Comparison of ENCODE assay signal across 8 mouse cellular contexts in genomic region chr16:45653934-45654332, GRCm38 (mm10). TPM values are rescaled to one million over a fixed set of nuclear protein-coding genes. Genes with fewer than 3 reads are reported as not detected.
A peak's percentile ranks its signal among the peaks of the same experiment; 100 is the strongest.
DNase-seq lines count a peak whose midpoint lies in the region; ATAC-seq and TF ChIP-seq lines count a peak whose summit lies in the region.

Gene BC016579 (minus strand): TSS chr16:45654068.

- no peak for TF ChIP-seq CTCF in left cerebral cortex, adult 2 months (IDR thresholded peaks at IDR 0.05)
- no peak for TF ChIP-seq CTCF in lung, postnatal 0 days (IDR thresholded peaks at IDR 0.05)
- no peak for TF ChIP-seq CTCF in small intestine, adult 2 months (IDR thresholded peaks at IDR 0.05; ENCODE audit: extremely low read depth, insufficient read length, insufficient replicate concordance, low read depth, low read length)

- H3K27me3 ChIP-seq in embryonic facial prominence, embryonic 14.5 days (replicated peaks; ENCODE audit: control insufficient read depth, insufficient read depth, low read length): peaks cover 13% of the 10 kb centered on the region
- 0 out of 2 replicates have a peak, but pooled peaks cover 4% of the 10 kb centered on the region for H3K27me3 ChIP-seq in kidney, embryonic 14.5 days (ENCODE audit: control insufficient read depth, insufficient read depth, low read length)
- no peaks in the 10 kb centered on the region for H3K27me3 ChIP-seq in lung, postnatal 0 days (replicated peaks; ENCODE audit: insufficient read depth, low read length)
- H3K27me3 ChIP-seq in small intestine, adult 2 months (ENCODE audit: control insufficient read depth, insufficient read depth, low read length): no peaks in the 10 kb centered on the region

- no peak for TF ChIP-seq EP300 in lung, postnatal 0 days (IDR thresholded peaks at IDR 0.05)

- 3% methylated on average over 19 of the region's 20 CpGs for WGBS in embryonic facial prominence, embryonic 14.5 days
- 3% methylated on average over 20 of the region's 20 CpGs for WGBS in kidney, embryonic 14.5 days
- 8% methylated on average over 20 of the region's 20 CpGs for WGBS in lung, postnatal 0 days
- 5% methylated on average over 20 of the region's 20 CpGs for WGBS in small intestine, adult 2 months

- H3K4me3 ChIP-seq in left cerebral cortex, adult 2 months: peak within 1 kb of the TSS; percentile 21
- peak within 1 kb of the TSS; percentile 33 for H3K4me3 ChIP-seq in embryonic facial prominence, embryonic 14.5 days (ENCODE audit: low read depth, low read length)
- H3K4me3 ChIP-seq in kidney, embryonic 14.5 days (ENCODE audit: low read length): peak within 1 kb of the TSS; percentile 39
- H3K4me3 ChIP-seq in lung, postnatal 0 days (ENCODE audit: low read depth, low read length): peak within 1 kb of the TSS; percentile 32
- peak within 1 kb of the TSS; percentile 82 for H3K4me3 ChIP-seq in small intestine, adult 2 months (ENCODE audit: low read depth, low read length)

- peak in 1 of 2 experiments; percentile 10 for DNase-seq in left cerebral cortex, adult 2 months (ENCODE audit: extremely low spot score in 1 of 2, low spot score in 2 of 2)
- no peak for DNase-seq in left cerebral cortex, adult 8-10 months (ENCODE audit: low spot score in 2 of 2)
- no peak for DNase-seq in embryonic facial prominence, embryonic 14.5 days (ENCODE audit: low spot score)
- peak; percentile 57 for DNase-seq in lung, postnatal 0 days (ENCODE audit: low spot score)
- no peak for DNase-seq in gastrocnemius, postnatal 14 days
- no peak for DNase-seq in gastrocnemius, postnatal 25 days

- H3K9ac ChIP-seq in embryonic facial prominence, embryonic 14.5 days (ENCODE audit: low read depth, low read length): peak within 1 kb of the TSS; percentile 43
- H3K9ac ChIP-seq in kidney, embryonic 14.5 days (ENCODE audit: low read depth, low read length): no peak within 1 kb of the TSS
- 0 out of 2 replicates have a peak within 1 kb of the TSS, but pooled peaks have one; percentile 12 for H3K9ac ChIP-seq in lung, postnatal 0 days (replicated peaks; ENCODE audit: low read depth)

- no peaks in the 10 kb centered on the region for H3K36me3 ChIP-seq in embryonic facial prominence, embryonic 14.5 days (ENCODE audit: control insufficient read depth, insufficient read depth, low read length)
- H3K36me3 ChIP-seq in kidney, embryonic 14.5 days (ENCODE audit: control insufficient read depth, insufficient read depth, low read length): no peaks in the 10 kb centered on the region
- H3K36me3 ChIP-seq in lung, postnatal 0 days (ENCODE audit: insufficient read depth, low read length): no peaks in the 10 kb centered on the region
- H3K36me3 ChIP-seq in small intestine, adult 2 months (ENCODE audit: control insufficient read depth, insufficient read depth, low read length): 0 out of 2 replicates have a peak, but pooled peaks cover 2% of the 10 kb centered on the region

- peak within 1 kb of the TSS; percentile 59 for H3K4me2 ChIP-seq in embryonic facial prominence, embryonic 14.5 days (ENCODE audit: low read depth, low read length)
- peak within 1 kb of the TSS; percentile 74 for H3K4me2 ChIP-seq in kidney, embryonic 14.5 days (replicated peaks; ENCODE audit: low read depth, low read length)
- peak within 1 kb of the TSS; percentile 63 for H3K4me2 ChIP-seq in lung, postnatal 0 days (replicated peaks; ENCODE audit: low read depth, low read length)

- peak; percentile 66 for TF ChIP-seq POLR2A in small intestine, adult 2 months (IDR thresholded peaks at IDR 0.05; ENCODE audit: low read depth, low read length)

- peaks cover 10% of the 10 kb centered on the region; the same call in 1 of the 2 replicates for H3K4me1 ChIP-seq in embryonic facial prominence, embryonic 14.5 days (ENCODE audit: control insufficient read depth, insufficient read depth, low read length)
- H3K4me1 ChIP-seq in kidney, embryonic 14.5 days (ENCODE audit: control insufficient read depth, insufficient read depth, low read length): peaks cover 4% of the 10 kb centered on the region; the same call in 1 of the 2 replicates
- H3K4me1 ChIP-seq in lung, postnatal 0 days (ENCODE audit: insufficient read depth, low read depth, low read length): peaks cover 5% of the 10 kb centered on the region; the same call in 1 of the 2 replicates
- H3K4me1 ChIP-seq in small intestine, adult 2 months (ENCODE audit: control insufficient read depth, insufficient read depth, insufficient read length, low read length): peaks cover 14% of the 10 kb centered on the region; the same call in 1 of the 2 replicates

- peak; percentile 55 for ATAC-seq in embryonic facial prominence, embryonic 14.5 days (ENCODE audit: low read depth)
- peak; percentile 57 for ATAC-seq in kidney, embryonic 14.5 days (ENCODE audit: low FRiP score, low TSS enrichment)
- peak; percentile 90 for ATAC-seq in lung, postnatal 0 days

- H3K27ac ChIP-seq in left cerebral cortex, adult 2 months: no peak within 1 kb of the TSS
- no peak within 1 kb of the TSS for H3K27ac ChIP-seq in embryonic facial prominence, embryonic 14.5 days (replicated peaks; ENCODE audit: low read depth, low read length)
- no peak within 1 kb of the TSS for H3K27ac ChIP-seq in kidney, embryonic 14.5 days (ENCODE audit: low read depth, low read length)
- H3K27ac ChIP-seq in lung, postnatal 0 days (ENCODE audit: low read length): no peak within 1 kb of the TSS
- peak within 1 kb of the TSS; percentile 92 for H3K27ac ChIP-seq in small intestine, adult 2 months (ENCODE audit: insufficient read depth, low read depth, low read length)

- intact Hi-C loops in left cerebral cortex, adult 2 months (cut with DNase I): no loop called here
- intact Hi-C loops in gastrocnemius, postnatal 14 days (cut with DNase I; ENCODE audit: low total_unique reads): no loop called here

- H3K9me3 ChIP-seq in embryonic facial prominence, embryonic 14.5 days (ENCODE audit: control insufficient read depth, low read length): no peaks in the 10 kb centered on the region
- H3K9me3 ChIP-seq in kidney, embryonic 14.5 days (ENCODE audit: control insufficient read depth, low read length): no peaks in the 10 kb centered on the region
- H3K9me3 ChIP-seq in lung, postnatal 0 days (ENCODE audit: low read length): no peaks in the 10 kb centered on the region

RNA-seq across cellular contexts. Expression of gene BC016579, which starts in this region (rescaled TPM):
- under 1 TPM; 0.21 to 0.52 TPM for total RNA-seq in left cerebral cortex, adult 2 months (2021)
- under 1 TPM in 3 of 4 experiments, not detected in 1; 0.16 to 0.55 (median 0.25) TPM for total RNA-seq in left cerebral cortex, adult 8-10 months (2022)
- polyA plus RNA-seq in embryonic facial prominence, embryonic 14.5 days (2014; fragmentation: Nextera tagmentation; extraction: Ambion mirVana): 0.34 TPM in 1 of 2 replicates, not detected in the other
- polyA plus RNA-seq in kidney, embryonic 14.5 days (2014; fragmentation: Nextera tagmentation; extraction: Ambion mirVana): 0.16 and 0.31 TPM in 2 replicates
- 0.30 and 0.31 TPM in 2 replicates for polyA plus RNA-seq in lung, postnatal 0 days (2015; fragmentation: Nextera tagmentation; extraction: Ambion mirVana)
- polyA plus RNA-seq in small intestine, adult 2 months (2012; rRNA removed): 1.3 and 2.1 TPM in 2 replicates
- total RNA-seq in gastrocnemius, postnatal 14 days (2021): not detected
- total RNA-seq in gastrocnemius, postnatal 25 days (2021): not detected

Comparison
In these comparisons a context has a peak if more than half of its experiments do, and no peak if none do; other contexts are left out.
1. Peak in ATAC-seq, H3K4me3 ChIP-seq, H3K9ac ChIP-seq and H3K4me2 ChIP-seq in embryonic facial prominence, embryonic 14.5 days; RNA of the gene not detected or under 1 TPM.
2. Peak in ATAC-seq, H3K4me3 ChIP-seq and H3K4me2 ChIP-seq in kidney, embryonic 14.5 days; RNA of the gene not detected or under 1 TPM.
3. Peak in DNase-seq, ATAC-seq, H3K4me3 ChIP-seq, H3K9ac ChIP-seq and H3K4me2 ChIP-seq in lung, postnatal 0 days; RNA of the gene not detected or under 1 TPM.
4. H3K4me3 ChIP-seq: peak in every context shown above with its lines; median percentile 82 in small intestine, adult 2 months; 39 in kidney, embryonic 14.5 days; 33 in embryonic facial prominence, embryonic 14.5 days; 32 in lung, postnatal 0 days; 21 in left cerebral cortex, adult 2 months.